In the genomic region with DNA sequence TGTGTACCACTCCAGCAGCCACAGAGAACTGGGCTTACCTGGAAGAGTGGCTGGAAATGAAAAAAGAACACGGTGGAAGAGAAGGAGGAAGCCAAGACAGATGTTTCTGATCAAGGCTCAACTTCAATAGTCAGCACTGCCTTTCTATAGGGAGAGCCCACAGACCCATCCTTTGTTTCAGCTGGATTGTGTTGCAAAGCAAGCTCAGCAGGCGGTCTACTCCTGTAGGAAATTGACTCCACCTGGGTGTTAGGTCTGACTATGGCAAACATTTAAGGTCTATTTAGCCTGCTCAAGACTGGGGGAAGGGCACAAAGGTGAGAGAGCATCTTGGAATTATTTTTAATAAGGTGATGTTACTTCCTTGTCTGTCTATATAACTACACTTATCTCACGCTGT, we compare ENCODE assay signal across 24 mouse cellular contexts.
DNase-seq lines count a peak whose midpoint lies in the region; ATAC-seq lines count a peak whose summit lies in the region.
"Had no signal": no experiment of that assay in that cellular context is flagged by ENCODE, and none has a peak within 500 bp of the region (broad histone marks: within the 10 kb centered on the region; RNA-seq: fewer than 3 reads in every experiment).

No protein-coding gene starts in this region.

- no peak overlapping the region for H3K27ac ChIP-seq in hindbrain, embryonic 11.5 days (ENCODE audit: low read depth, low read length)
- H3K27ac ChIP-seq in hindbrain, embryonic 16.5 days (ENCODE audit: low read depth, low read length) = no peak overlapping the region
- no peak overlapping the region for H3K27ac ChIP-seq in limb, embryonic 11.5 days (replicated peaks; ENCODE audit: low read depth, low read length)
- H3K27ac ChIP-seq: forebrain, embryonic 15.5 days; heart, embryonic 13.5 days; hindbrain, postnatal 0 days; kidney, embryonic 15.5 days had no signal

- no peak overlapping the region for H3K9ac ChIP-seq in hindbrain, embryonic 11.5 days (ENCODE audit: low read depth, low read length)
- no peak overlapping the region for H3K9ac ChIP-seq in hindbrain, embryonic 16.5 days (ENCODE audit: low read depth, low read length)
- H3K9ac ChIP-seq in limb, embryonic 11.5 days (ENCODE audit: low read length) = no peak overlapping the region
- H3K9ac ChIP-seq: forebrain, embryonic 15.5 days; heart, embryonic 13.5 days; kidney, embryonic 15.5 days had no signal

- no peak overlapping the region for H3K4me2 ChIP-seq in hindbrain, embryonic 11.5 days (replicated peaks; ENCODE audit: low read depth, low read length)
- no peak overlapping the region for H3K4me2 ChIP-seq in hindbrain, embryonic 16.5 days (ENCODE audit: low read length)
- no peak overlapping the region for H3K4me2 ChIP-seq in limb, embryonic 11.5 days (ENCODE audit: low read depth, severe bottlenecking)
- H3K4me2 ChIP-seq: forebrain, embryonic 15.5 days; heart, embryonic 13.5 days; kidney, embryonic 15.5 days had no signal

- no peaks in the 10 kb centered on the region for H3K36me3 ChIP-seq in hindbrain, embryonic 11.5 days (ENCODE audit: control insufficient read depth, insufficient read depth, low read length)
- no peaks in the 10 kb centered on the region for H3K36me3 ChIP-seq in hindbrain, embryonic 16.5 days (ENCODE audit: control insufficient read depth, insufficient read depth, low read length)
- no peaks in the 10 kb centered on the region for H3K36me3 ChIP-seq in limb, embryonic 11.5 days (ENCODE audit: control insufficient read depth, insufficient read depth, low read length)
- H3K36me3 ChIP-seq: forebrain, embryonic 15.5 days; heart, embryonic 13.5 days; kidney, embryonic 15.5 days had no signal

- ATAC-seq in hindbrain, embryonic 11.5 days (ENCODE audit: low FRiP score) = no peak
- no peak for ATAC-seq in hindbrain, embryonic 16.5 days
- 0 out of 2 replicates have a peak, but pooled peaks have one; percentile 40 for ATAC-seq in limb, embryonic 11.5 days (ENCODE audit: insufficient number of reproducible peaks, low FRiP score, low TSS enrichment, low read depth)
- ATAC-seq: CD4-positive, CD25-positive, alpha-beta regulatory T cell, adult 4 months; forebrain, embryonic 15.5 days; hindbrain, postnatal 0 days; intestine, postnatal 0 days; midbrain, embryonic 16.5 days had no signal

- WGBS in hindbrain, embryonic 11.5 days = 33% methylated on average over 3 of the region's 3 CpGs
- WGBS in hindbrain, embryonic 16.5 days = 42% methylated on average over 3 of the region's 3 CpGs
- 33% methylated on average over 3 of the region's 3 CpGs for WGBS in limb, embryonic 11.5 days

- no peaks in the 10 kb centered on the region for H3K27me3 ChIP-seq in hindbrain, embryonic 11.5 days (ENCODE audit: control insufficient read depth, insufficient read depth, low read length)
- no peaks in the 10 kb centered on the region for H3K27me3 ChIP-seq in hindbrain, embryonic 16.5 days (replicated peaks; ENCODE audit: control insufficient read depth, insufficient read depth, low read length)
- no peaks in the 10 kb centered on the region for H3K27me3 ChIP-seq in limb, embryonic 11.5 days (ENCODE audit: control insufficient read depth, insufficient read depth, low read length)
- H3K27me3 ChIP-seq: forebrain, embryonic 15.5 days; heart, embryonic 13.5 days; kidney, embryonic 15.5 days had no signal

- H3K4me3 ChIP-seq in hindbrain, embryonic 11.5 days (ENCODE audit: low read depth, low read length) = no peak overlapping the region
- H3K4me3 ChIP-seq in hindbrain, embryonic 16.5 days (ENCODE audit: low read length) = no peak overlapping the region
- no peak overlapping the region for H3K4me3 ChIP-seq in limb, embryonic 11.5 days (ENCODE audit: low read depth, low read length)
- H3K4me3 ChIP-seq: forebrain, embryonic 15.5 days; heart, embryonic 13.5 days; kidney, embryonic 15.5 days; myocyte had no signal

- DNase-seq in hindbrain, embryonic 11.5 days (ENCODE audit: low spot score) = peak; percentile 18
- DNase-seq in embryo, embryonic 11 days = peak; percentile 49
- peak; percentile 51 for DNase-seq in limb, embryonic 11.5 days (ENCODE audit: low spot score)
- DNase-seq in natural killer cell, adult 2 months (ENCODE audit: low spot score in 2 of 2) = no peak
- no peak for DNase-seq in neural tube, embryonic 10.5 days (ENCODE audit: extremely low spot score, low spot score)
- no peak for DNase-seq in ovary, adult 18-20 months (ENCODE audit: low spot score)
- DNase-seq: cerebellum, adult 9-11 months; gastrocnemius, postnatal 14 days; heart, adult 18-20 months; heart, postnatal 36 days; kidney, postnatal 36 days; layer of hippocampus, postnatal 36 days; lung, postnatal 4 days; right cerebral cortex, postnatal 25 days; thymus, postnatal 14 days had no signal

- no peaks in the 10 kb centered on the region for H3K9me3 ChIP-seq in hindbrain, embryonic 11.5 days (ENCODE audit: control insufficient read depth, low read length)
- H3K9me3 ChIP-seq in hindbrain, embryonic 16.5 days (ENCODE audit: control insufficient read depth, low read length) = no peaks in the 10 kb centered on the region
- H3K9me3 ChIP-seq in limb, embryonic 11.5 days (ENCODE audit: control insufficient read depth, low read length) = no peaks in the 10 kb centered on the region
- H3K9me3 ChIP-seq: forebrain, embryonic 15.5 days; heart, embryonic 13.5 days; kidney, embryonic 15.5 days had no signal

- H3K4me1 ChIP-seq in hindbrain, embryonic 11.5 days (replicated peaks; ENCODE audit: control insufficient read depth, insufficient read depth, low read length) = no peaks in the 10 kb centered on the region
- no peaks in the 10 kb centered on the region for H3K4me1 ChIP-seq in hindbrain, embryonic 16.5 days (ENCODE audit: control insufficient read depth, insufficient read depth, low read depth, low read length)
- no peaks in the 10 kb centered on the region for H3K4me1 ChIP-seq in limb, embryonic 11.5 days (ENCODE audit: control insufficient read depth, insufficient read depth, low read length)
- H3K4me1 ChIP-seq: forebrain, embryonic 15.5 days; heart, embryonic 13.5 days had no signal

Comparison
In these comparisons a context has a peak if more than half of its experiments do, and no peak if none do; other contexts are left out.
1. DNase-seq: peak in hindbrain, embryonic 11.5 days (single experiment), embryo, embryonic 11 days (single experiment) and limb, embryonic 11.5 days (single experiment); none in natural killer cell, adult 2 months (0 of 2), neural tube, embryonic 10.5 days (single experiment) and ovary, adult 18-20 months (single experiment).